Mouse (Mus musculus): ENCODE results near the gene Gm37240. TPM values are rescaled to one million over a fixed set of nuclear protein-coding genes. Genes with fewer than 3 reads are reported as not detected.

Gm37240 gene
- total RNA-seq, 1 experiment = 1.2 TPM

DNA sequence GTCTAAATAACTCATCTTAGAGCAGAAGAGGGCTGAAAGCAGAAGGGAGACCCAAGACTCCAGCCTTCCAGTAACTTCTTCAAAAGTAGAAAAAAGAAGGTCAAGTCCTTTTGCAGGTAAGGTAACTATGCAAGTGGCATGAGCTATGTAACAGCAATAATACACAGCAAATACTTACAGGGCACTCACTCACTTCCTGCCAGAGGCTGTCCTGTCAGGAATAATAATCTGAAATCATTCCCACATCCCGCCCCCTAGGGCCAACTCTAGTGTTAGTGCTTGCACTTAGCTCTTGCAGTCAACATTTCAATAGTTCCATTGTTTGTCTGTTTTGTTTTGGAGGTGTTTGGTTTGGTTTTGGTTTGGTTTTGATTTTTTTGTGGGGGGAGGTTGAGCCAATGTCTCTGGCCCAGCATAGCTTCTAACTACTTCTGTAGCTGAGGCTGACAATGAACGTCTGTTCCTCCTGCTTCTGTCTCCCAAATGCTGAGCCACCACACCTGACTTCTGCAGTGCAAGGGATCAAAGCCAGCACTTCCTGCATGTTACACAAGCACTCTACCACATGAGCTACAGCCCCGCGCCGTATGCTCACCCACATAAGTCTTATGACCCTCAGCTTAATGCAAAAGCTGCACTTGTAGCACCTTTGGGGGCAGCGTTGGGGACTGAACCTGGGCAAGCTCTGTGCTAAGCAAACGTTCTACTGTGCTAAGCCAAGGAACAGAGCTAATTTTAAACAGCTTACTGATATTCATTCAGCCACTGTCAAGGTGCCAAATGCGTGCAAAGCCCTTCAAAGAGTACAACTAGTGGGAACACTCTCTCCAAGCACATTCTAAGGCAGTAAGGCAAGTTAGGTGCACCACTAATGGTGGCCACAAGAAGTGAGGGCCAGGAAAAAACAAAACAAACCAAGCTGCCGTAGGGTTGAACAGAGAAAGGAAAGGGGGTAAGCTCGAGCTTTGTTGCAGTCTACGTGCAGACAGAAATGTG is 28.9 kb downstream of the Gm37240 start:
- in situ Hi-C loops (cut with MboI; ENCODE audit: low sequenced_read_pairs in 2 of 2, unreplicated experiment in 2 of 2) = no loop called here
- H3K4me3 ChIP-seq (ENCODE audit: insufficient read depth in 1 of 2, low read depth in 1 of 2, low read length in 2 of 2, poor library complexity in 1 of 2, severe bottlenecking in 1 of 2) = no peak overlapping the region

DNA sequence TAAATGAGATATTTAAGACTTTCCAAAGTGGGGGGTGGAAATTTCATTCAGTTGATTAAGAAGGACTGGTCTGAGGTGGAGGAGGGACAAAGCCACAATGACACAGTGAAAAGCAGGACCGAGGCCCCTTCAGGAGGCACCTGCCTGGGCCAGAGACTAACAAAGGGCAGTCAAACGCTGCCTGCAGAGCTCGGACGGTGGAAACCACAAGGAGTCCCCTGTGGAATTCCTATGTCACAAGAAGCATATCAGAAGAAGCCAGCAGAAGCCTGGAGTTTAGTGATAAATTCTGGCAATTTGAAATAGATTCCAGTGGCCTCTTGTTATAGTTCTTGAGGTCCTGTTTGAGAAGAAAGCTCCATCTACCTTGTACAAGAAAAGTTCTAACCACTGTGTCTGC is 30.2 kb downstream of the Gm37240 start:
- H3K9ac ChIP-seq (ENCODE audit: insufficient read depth, low read depth, low read length, poor library complexity, severe bottlenecking) = no peak overlapping the region
- TF ChIP-seq CHD2 (IDR thresholded peaks at IDR 0.05; ENCODE audit: low read depth, low read length) (no peak), MAFK (IDR thresholded peaks at IDR 0.05; ENCODE audit: insufficient read depth, low read depth, low read length) (no peak), HCFC1 (IDR thresholded peaks at IDR 0.05; ENCODE audit: borderline replicate concordance, insufficient read depth, low read length) (no peak), ZNF384 (IDR thresholded peaks at IDR 0.05; ENCODE audit: low read depth, low read length) (no peak), ZC3H11A (IDR thresholded peaks at IDR 0.05; ENCODE audit: borderline replicate concordance, low read depth, low read length) (no peak)
- no peak overlapping the region for H3K27ac ChIP-seq (ENCODE audit: insufficient read depth, low read depth, low read length, poor library complexity, severe bottlenecking)
- H3K4me1 ChIP-seq (ENCODE audit: control insufficient read depth in 2 of 2, insufficient read depth in 2 of 2, low read length in 2 of 2, poor library complexity in 1 of 2) = no peaks in the 10 kb centered on the region
- no peak overlapping the region for H3K4me3 ChIP-seq (ENCODE audit: insufficient read depth in 1 of 2, low read depth in 1 of 2, low read length in 2 of 2, poor library complexity in 1 of 2, severe bottlenecking in 1 of 2)
- no peaks in the 10 kb centered on the region for H3K36me3 ChIP-seq (ENCODE audit: control insufficient read depth, insufficient read depth, low read length, poor library complexity, severe bottlenecking)
- H3K9me3 ChIP-seq (ENCODE audit: control insufficient read depth, insufficient read depth, low read depth, low read length) = no peaks in the 10 kb centered on the region
- in situ Hi-C loops (cut with MboI; ENCODE audit: low sequenced_read_pairs in 2 of 2, unreplicated experiment in 2 of 2) = no loop called here
- no peak for DNase-seq (ENCODE audit: low read depth, low spot score)

More for the DNA sequence above, 28.9 kb downstream of the Gm37240 start:
- TF ChIP-seq MAFK (IDR thresholded peaks at IDR 0.05; ENCODE audit: insufficient read depth, low read depth, low read length) (no peak), HCFC1 (IDR thresholded peaks at IDR 0.05; ENCODE audit: borderline replicate concordance, insufficient read depth, low read length) (no peak)
- H3K9me3 ChIP-seq (ENCODE audit: control insufficient read depth, insufficient read depth, low read depth, low read length) = no peaks in the 10 kb centered on the region
- no peaks in the 10 kb centered on the region for H3K4me1 ChIP-seq (ENCODE audit: control insufficient read depth in 2 of 2, insufficient read depth in 2 of 2, low read length in 2 of 2, poor library complexity in 1 of 2)
- H3K27ac ChIP-seq (ENCODE audit: insufficient read depth, low read depth, low read length, poor library complexity, severe bottlenecking) = no peak overlapping the region
- no peak for DNase-seq (ENCODE audit: low read depth, low spot score)
- H3K9ac ChIP-seq (ENCODE audit: insufficient read depth, low read depth, low read length, poor library complexity, severe bottlenecking) = no peak overlapping the region
- H3K36me3 ChIP-seq (ENCODE audit: control insufficient read depth, insufficient read depth, low read length, poor library complexity, severe bottlenecking) = no peaks in the 10 kb centered on the region

DNA sequence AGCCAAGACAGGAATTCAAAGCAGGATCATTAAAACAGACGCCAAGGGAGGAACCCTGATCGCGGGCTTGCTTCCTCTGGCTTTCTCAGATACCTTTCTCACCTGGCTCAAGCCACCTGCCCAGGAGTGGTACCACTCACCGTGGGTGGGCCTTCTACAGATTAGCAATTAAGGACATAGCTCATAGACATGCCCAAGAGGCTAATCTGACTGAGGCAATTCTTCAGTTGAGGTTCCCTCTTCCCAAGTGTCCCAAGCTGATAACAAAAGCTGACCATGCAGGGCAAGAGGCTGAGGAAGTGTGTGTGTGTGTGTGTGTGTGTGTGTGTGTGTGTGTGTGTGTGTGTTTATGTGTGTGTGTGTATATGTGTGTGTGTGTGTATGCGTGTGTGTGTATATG is 31.4 kb downstream of the Gm37240 start:
- Histone ChIP-seq H3K36me3 (ENCODE audit: control insufficient read depth, insufficient read depth, low read length, poor library complexity, severe bottlenecking) (no peaks in the 10 kb centered on the region), H3K4me3 (ENCODE audit: insufficient read depth in 1 of 2, low read depth in 1 of 2, low read length in 2 of 2, poor library complexity in 1 of 2, severe bottlenecking in 1 of 2) (no peak overlapping the region), H3K27ac (ENCODE audit: insufficient read depth, low read depth, low read length, poor library complexity, severe bottlenecking) (no peak overlapping the region), H3K9ac (ENCODE audit: insufficient read depth, low read depth, low read length, poor library complexity, severe bottlenecking) (no peak overlapping the region), H3K4me1 (ENCODE audit: control insufficient read depth in 2 of 2, insufficient read depth in 2 of 2, low read length in 2 of 2, poor library complexity in 1 of 2) (no peaks in the 10 kb centered on the region), H3K9me3 (ENCODE audit: control insufficient read depth, insufficient read depth, low read depth, low read length) (no peaks in the 10 kb centered on the region)
- in situ Hi-C loops (cut with MboI; ENCODE audit: low sequenced_read_pairs in 2 of 2, unreplicated experiment in 2 of 2) = no loop called here
- no peak for TF ChIP-seq CHD2 (IDR thresholded peaks at IDR 0.05; ENCODE audit: low read depth, low read length)
- no peak for TF ChIP-seq ZC3H11A (IDR thresholded peaks at IDR 0.05; ENCODE audit: borderline replicate concordance, low read depth, low read length)
- no peak for TF ChIP-seq HCFC1 (IDR thresholded peaks at IDR 0.05; ENCODE audit: borderline replicate concordance, insufficient read depth, low read length)
- no peak for TF ChIP-seq MAFK (IDR thresholded peaks at IDR 0.05; ENCODE audit: insufficient read depth, low read depth, low read length)
- TF ChIP-seq ZNF384 (IDR thresholded peaks at IDR 0.05; ENCODE audit: low read depth, low read length) = no peak
- no peak for DNase-seq (ENCODE audit: low read depth, low spot score)

DNA sequence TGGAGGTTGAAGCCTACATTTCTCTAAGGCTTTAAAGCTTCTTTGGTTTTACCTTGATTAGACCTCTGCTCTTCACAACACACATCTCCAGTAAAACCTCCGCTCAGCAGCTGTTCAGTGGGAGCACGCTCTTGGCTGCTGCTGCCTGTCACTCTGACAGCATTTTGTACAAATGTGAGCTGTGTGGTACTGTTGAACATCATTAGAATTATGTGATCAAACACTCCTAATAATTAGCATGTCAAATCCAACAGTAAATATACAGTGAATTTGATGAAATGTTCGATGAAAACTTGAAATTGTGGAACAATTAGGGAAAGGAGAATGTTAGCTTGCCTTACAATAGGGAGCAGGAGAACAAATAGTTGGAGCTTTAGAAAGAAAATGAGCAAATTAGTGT is 32.3 kb downstream of the Gm37240 start:
- in situ Hi-C loops (cut with MboI; ENCODE audit: low sequenced_read_pairs in 2 of 2, unreplicated experiment in 2 of 2) = no loop called here
- H3K36me3 ChIP-seq (ENCODE audit: control insufficient read depth, insufficient read depth, low read length, poor library complexity, severe bottlenecking) = no peaks in the 10 kb centered on the region

More for the DNA sequence above, 32.3 kb downstream of the Gm37240 start:
- Histone ChIP-seq H3K4me3 (ENCODE audit: insufficient read depth in 1 of 2, low read depth in 1 of 2, low read length in 2 of 2, poor library complexity in 1 of 2, severe bottlenecking in 1 of 2) (no peak overlapping the region), H3K4me1 (ENCODE audit: control insufficient read depth in 2 of 2, insufficient read depth in 2 of 2, low read length in 2 of 2, poor library complexity in 1 of 2) (no peaks in the 10 kb centered on the region), H3K9me3 (ENCODE audit: control insufficient read depth, insufficient read depth, low read depth, low read length) (no peaks in the 10 kb centered on the region), H3K27ac (ENCODE audit: insufficient read depth, low read depth, low read length, poor library complexity, severe bottlenecking) (no peak overlapping the region), H3K9ac (ENCODE audit: insufficient read depth, low read depth, low read length, poor library complexity, severe bottlenecking) (no peak overlapping the region)
- TF ChIP-seq ZNF384 (IDR thresholded peaks at IDR 0.05; ENCODE audit: low read depth, low read length) (no peak), HCFC1 (IDR thresholded peaks at IDR 0.05; ENCODE audit: borderline replicate concordance, insufficient read depth, low read length) (no peak), MAFK (IDR thresholded peaks at IDR 0.05; ENCODE audit: insufficient read depth, low read depth, low read length) (no peak), ZC3H11A (IDR thresholded peaks at IDR 0.05; ENCODE audit: borderline replicate concordance, low read depth, low read length) (no peak), CHD2 (IDR thresholded peaks at IDR 0.05; ENCODE audit: low read depth, low read length) (no peak)
- DNase-seq (ENCODE audit: low read depth, low spot score) = no peak

Measured in ES-E14 (cell line).